Mouse (Mus musculus): ENCODE measurements around the gene Hes5. TPM values are rescaled to one million over a fixed set of nuclear protein-coding genes. Genes with fewer than 3 reads are reported as not detected.

Gene Hes5
- polyA plus RNA-seq, 1 experiment from 2014 or later = 159 TPM

DNA sequence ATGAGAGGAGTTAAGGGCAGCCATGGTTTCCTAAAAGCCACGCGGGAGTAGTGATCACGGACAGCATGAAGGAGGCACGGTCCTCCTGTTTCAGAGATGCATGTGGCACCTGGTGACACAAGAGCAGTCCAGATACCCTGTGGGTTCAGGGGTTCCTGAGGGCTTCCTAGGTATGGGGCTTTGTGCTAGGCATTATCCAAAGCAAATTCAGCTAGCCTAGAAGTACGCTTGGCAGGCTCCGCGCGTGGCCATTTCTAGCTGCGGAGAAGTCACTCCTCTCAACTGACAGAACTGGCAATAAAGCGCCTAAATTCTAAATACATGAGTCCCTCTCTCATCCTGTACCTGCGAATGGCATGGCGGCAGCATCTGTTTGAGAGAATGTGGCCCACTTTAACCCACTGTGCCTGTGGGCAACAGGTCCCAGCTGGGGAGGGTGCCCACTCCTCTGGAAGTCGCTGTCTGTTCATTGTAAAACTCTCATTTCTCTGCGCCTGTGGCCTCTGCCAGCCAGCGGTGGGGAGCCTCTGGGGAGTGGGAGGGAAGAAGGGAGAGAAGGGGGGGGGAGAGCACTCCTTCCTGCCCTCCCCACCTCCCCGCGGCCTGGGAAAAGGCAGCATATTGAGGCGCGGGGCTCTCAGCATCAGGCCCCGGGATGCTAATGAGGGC, 568 bp upstream of the Hes5 start:
- WGBS = 7% methylated on average over 20 of the region's 20 CpGs
- ATAC-seq (ENCODE audit: low FRiP score, low read depth) = no peak
- peaks cover 74% of the 10 kb centered on the region for H3K4me1 ChIP-seq (replicated peaks)

DNA sequence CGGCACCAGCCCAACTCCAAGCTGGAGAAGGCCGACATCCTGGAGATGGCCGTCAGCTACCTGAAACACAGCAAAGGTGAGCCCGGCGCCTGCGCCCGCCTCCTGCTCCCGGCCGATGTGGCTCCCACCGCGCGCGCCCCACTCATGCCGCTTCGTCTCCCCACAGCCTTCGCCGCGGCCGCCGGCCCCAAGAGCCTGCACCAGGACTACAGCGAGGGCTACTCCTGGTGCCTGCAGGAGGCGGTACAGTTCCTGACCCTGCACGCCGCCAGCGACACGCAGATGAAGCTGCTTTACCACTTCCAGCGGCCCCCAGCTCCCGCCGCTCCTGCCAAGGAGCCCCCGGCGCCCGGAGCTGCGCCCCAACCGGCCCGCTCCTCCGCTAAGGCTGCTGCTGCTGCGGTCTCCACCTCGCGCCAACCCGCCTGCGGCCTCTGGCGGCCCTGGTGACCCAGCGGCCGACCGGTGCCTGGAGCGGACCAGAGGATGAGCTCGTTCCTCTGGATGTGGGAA, 559 bp downstream of the Hes5 start:
- Histone ChIP-seq H3K4me3 (peak overlapping the region; percentile 72), H3K27ac (replicated peaks) (peak overlapping the region; percentile 95), H3K4me2 (peak overlapping the region; percentile 94), H3K4me1 (replicated peaks) (peaks cover 85% of the 10 kb centered on the region), H3K36me3 (no peaks in the 10 kb centered on the region), H3K9me3 (no peaks in the 10 kb centered on the region), H3K9ac (peak overlapping the region; percentile 65), H3K27me3 (peaks cover 8% of the 10 kb centered on the region; the same call in 1 of the 2 replicates)
- ATAC-seq (ENCODE audit: low FRiP score, low read depth) = no peak
- WGBS = under 1% methylated on average over 44 of the region's 47 CpGs

More for the DNA sequence above, 568 bp upstream of the Hes5 start:
- H3K27me3 ChIP-seq = peaks cover 8% of the 10 kb centered on the region; the same call in 1 of the 2 replicates
- no peaks in the 10 kb centered on the region for H3K36me3 ChIP-seq
- H3K27ac ChIP-seq (replicated peaks) = peak overlapping the region; percentile 95
- H3K9ac ChIP-seq = peak overlapping the region; percentile 65
- H3K4me2 ChIP-seq = peak overlapping the region; percentile 94
- H3K4me3 ChIP-seq = peak overlapping the region; percentile 72
- H3K9me3 ChIP-seq = no peaks in the 10 kb centered on the region

DNA sequence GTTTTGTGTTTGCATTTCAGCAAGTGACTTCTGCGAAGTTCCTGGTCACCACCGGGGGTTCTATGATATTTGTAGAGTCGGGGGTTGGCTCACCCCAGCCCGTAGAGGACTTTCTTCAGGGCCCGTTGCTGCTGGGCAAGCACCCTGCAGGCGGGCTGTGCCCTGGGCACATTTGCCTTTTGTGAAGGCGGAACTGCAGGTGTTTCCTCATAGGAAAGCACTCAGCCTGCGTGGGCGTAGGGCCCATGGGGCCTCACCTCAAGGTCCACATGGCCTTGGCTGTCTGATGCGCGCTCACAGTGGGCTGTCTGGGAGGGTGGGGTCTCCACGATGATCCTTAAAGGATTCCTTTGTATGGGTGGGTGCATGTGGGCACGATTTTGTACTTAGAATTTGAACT, 1.2 kb downstream of the Hes5 start:
- peak overlapping the region; percentile 94 for H3K4me2 ChIP-seq
- H3K4me3 ChIP-seq = peak overlapping the region; percentile 72
- peak overlapping the region; percentile 65 for H3K9ac ChIP-seq
- ATAC-seq (ENCODE audit: low FRiP score, low read depth) = no peak
- H3K9me3 ChIP-seq = no peaks in the 10 kb centered on the region
- H3K36me3 ChIP-seq = no peaks in the 10 kb centered on the region
- 6% methylated on average over 13 of the region's 13 CpGs for WGBS
- H3K4me1 ChIP-seq (replicated peaks) = peaks cover 91% of the 10 kb centered on the region
- peaks cover 5% of the 10 kb centered on the region; the same call in 1 of the 2 replicates for H3K27me3 ChIP-seq
- H3K27ac ChIP-seq (replicated peaks) = peak overlapping the region; percentile 95

DNA sequence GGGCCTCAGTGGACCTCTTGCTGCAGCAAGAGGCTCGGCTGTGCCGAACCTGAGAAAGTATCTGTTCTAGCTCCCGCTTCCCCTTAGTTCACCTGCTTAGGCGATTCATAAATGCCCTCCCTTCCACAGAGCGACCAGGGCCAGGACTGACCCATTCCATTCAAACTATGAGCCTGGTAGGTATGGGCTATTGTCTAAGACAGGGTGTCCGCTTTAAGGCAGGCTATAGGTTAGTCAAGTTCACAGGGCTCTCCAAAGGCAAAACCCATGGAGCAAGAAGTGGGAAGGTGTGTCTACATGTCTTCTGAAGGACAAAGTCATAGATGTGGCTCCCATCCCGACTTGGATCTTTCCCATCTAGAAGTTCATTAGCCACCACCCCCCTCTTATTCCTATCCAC, 2.0 kb downstream of the Hes5 start:
- ATAC-seq (ENCODE audit: low FRiP score, low read depth) = no peak

GRCm38 (mm10) chr4:154963190-154963836, 2.6 kb downstream of the Hes5 start:
- Histone ChIP-seq H3K9me3 (no peaks in the 10 kb centered on the region), H3K4me1 (replicated peaks) (peaks cover 77% of the 10 kb centered on the region), H3K9ac (peak overlapping the region; percentile 65), H3K4me3 (peak overlapping the region; percentile 72), H3K36me3 (no peaks in the 10 kb centered on the region), H3K4me2 (peak overlapping the region; percentile 94), H3K27ac (replicated peaks) (peak overlapping the region; percentile 95), H3K27me3 (no peaks in the 10 kb centered on the region)
- WGBS = 6% methylated on average over 11 of the region's 11 CpGs
- ATAC-seq (ENCODE audit: low FRiP score, low read depth) = no peak

More for the DNA sequence above, 2.0 kb downstream of the Hes5 start:
- H3K9ac ChIP-seq = peak overlapping the region; percentile 65
- WGBS = 37% methylated on average over 7 of the region's 7 CpGs
- H3K27me3 ChIP-seq = peaks cover 3% of the 10 kb centered on the region; the same call in 1 of the 2 replicates
- peak overlapping the region; percentile 72 for H3K4me3 ChIP-seq
- H3K36me3 ChIP-seq = no peaks in the 10 kb centered on the region
- peak overlapping the region; percentile 94 for H3K4me2 ChIP-seq
- H3K27ac ChIP-seq (replicated peaks) = peak overlapping the region; percentile 95
- H3K4me1 ChIP-seq (replicated peaks) = peaks cover 83% of the 10 kb centered on the region
- H3K9me3 ChIP-seq = no peaks in the 10 kb centered on the region

- H3K27me3 ChIP-seq = no peaks in the 10 kb centered on the region
- 0 out of 2 replicates have a peak, but pooled peaks cover 2% of the 10 kb centered on the region for H3K36me3 ChIP-seq
- WGBS = under 1% methylated on average over 63 of the region's 66 CpGs
- peaks cover 69% of the 10 kb centered on the region for H3K4me1 ChIP-seq (replicated peaks)
- no peaks in the 10 kb centered on the region for H3K9me3 ChIP-seq
- peak; percentile 91 for ATAC-seq (ENCODE audit: low FRiP score, low read depth)
- H3K27ac ChIP-seq (replicated peaks) = peak within 1 kb of the TSS; percentile 95
- peak within 1 kb of the TSS; percentile 94 for H3K4me2 ChIP-seq
- peak within 1 kb of the TSS; percentile 65 for H3K9ac ChIP-seq
- H3K4me3 ChIP-seq = peak within 1 kb of the TSS; percentile 72
These were observed 3.3 kb downstream of the Hes5 start, which contains the start of gene Pank4 for GRCm38 (mm10) chr4:154963901-154964580. Gene Pank4, plus strand, starts transcription at chr4:154964123.

DNA sequence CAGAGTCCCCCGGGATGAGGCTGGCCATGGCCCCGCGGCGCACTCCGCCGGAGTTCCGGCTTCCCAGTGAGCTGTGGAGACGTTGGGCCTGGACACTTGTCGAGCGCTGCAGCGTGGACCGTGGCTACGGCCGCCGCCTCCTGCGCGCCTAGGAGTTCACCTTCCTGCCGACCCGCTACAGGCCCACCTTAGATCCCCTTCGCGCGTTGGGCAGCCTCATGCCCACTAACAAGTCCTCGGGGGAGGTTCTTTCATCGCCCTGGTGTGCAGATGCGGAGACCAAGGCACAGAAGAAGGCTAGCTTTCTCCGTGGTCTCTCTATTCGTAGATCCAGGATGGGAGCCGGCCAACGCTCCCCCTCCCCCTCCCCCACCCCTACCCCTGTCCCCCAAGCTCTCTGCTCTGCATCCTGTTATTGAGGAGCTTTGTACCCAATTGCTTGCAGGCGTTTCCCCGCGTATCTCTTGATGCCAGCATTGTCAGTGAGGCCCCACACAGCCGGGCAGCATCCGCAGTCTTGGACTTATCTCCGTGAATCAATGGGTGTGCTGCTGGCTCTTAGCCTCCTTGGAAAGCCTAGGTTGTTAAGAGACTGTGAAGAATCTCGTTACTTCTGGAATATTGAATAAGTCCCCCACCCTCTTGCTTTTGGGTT, 4.0 kb downstream of the Hes5 start:
- Histone ChIP-seq H3K4me3 (peak overlapping the region; percentile 72), H3K27me3 (no peaks in the 10 kb centered on the region), H3K4me1 (replicated peaks) (peaks cover 63% of the 10 kb centered on the region), H3K36me3 (peaks cover 8% of the 10 kb centered on the region; the same call in 1 of the 2 replicates), H3K4me2 (peak overlapping the region; percentile 94), H3K9ac (peak overlapping the region; percentile 65), H3K27ac (replicated peaks) (peak overlapping the region; percentile 95), H3K9me3 (no peaks in the 10 kb centered on the region)
- under 1% methylated on average over 35 of the region's 36 CpGs for WGBS
- no peak; the same call in 1 of the 2 replicates for ATAC-seq (ENCODE audit: low FRiP score, low read depth)

DNA sequence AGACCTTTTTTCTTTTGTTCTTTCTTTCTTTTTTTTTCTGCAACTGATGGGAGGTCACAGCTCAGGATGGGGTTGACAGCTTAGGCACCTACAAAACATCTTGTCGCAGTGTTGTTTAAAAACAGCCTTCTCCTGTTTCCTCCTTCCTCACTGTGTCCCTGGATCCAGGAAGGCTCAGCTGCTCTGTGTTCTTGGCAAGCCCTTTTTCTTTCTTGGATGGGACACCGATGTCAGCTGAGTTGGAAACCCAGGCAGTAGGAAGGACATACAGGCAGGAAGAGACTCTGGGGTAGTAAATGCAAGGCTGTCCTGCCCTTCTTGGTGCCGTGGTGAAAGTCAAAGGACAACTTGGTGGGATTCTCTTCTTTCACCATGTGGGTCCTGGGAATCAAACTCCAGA, 5.1 kb downstream of the Hes5 start:
- H3K4me1 ChIP-seq (replicated peaks) = peaks cover 51% of the 10 kb centered on the region
- H3K36me3 ChIP-seq = peaks cover 20% of the 10 kb centered on the region
- WGBS = 50% methylated on average over 3 of the region's 3 CpGs
- H3K27ac ChIP-seq (replicated peaks) = 0 out of 2 replicates have a peak overlapping the region, but pooled peaks have one; percentile 95
- no peaks in the 10 kb centered on the region for H3K9me3 ChIP-seq
- no peak overlapping the region for H3K4me3 ChIP-seq
- peak overlapping the region; percentile 65 for H3K9ac ChIP-seq
- ATAC-seq (ENCODE audit: low FRiP score, low read depth) = no peak
- H3K27me3 ChIP-seq = no peaks in the 10 kb centered on the region
- H3K4me2 ChIP-seq = peak overlapping the region; percentile 94

GRCm38 (mm10) chr4:154967173-154967572, 6.5 kb downstream of the Hes5 start:
- no peak overlapping the region for H3K4me2 ChIP-seq
- WGBS = 56% methylated on average over 5 of the region's 5 CpGs
- ATAC-seq (ENCODE audit: low FRiP score, low read depth) = no peak

GRCm38 (mm10) chr4:154972546-154972945, 11.8 kb downstream of the Hes5 start:
- Histone ChIP-seq H3K9ac (no peak overlapping the region), H3K27me3 (no peaks in the 10 kb centered on the region), H3K4me3 (no peak overlapping the region), H3K4me1 (replicated peaks) (no peaks in the 10 kb centered on the region), H3K36me3 (peaks cover 84% of the 10 kb centered on the region), H3K9me3 (no peaks in the 10 kb centered on the region), H3K27ac (replicated peaks) (no peak overlapping the region), H3K4me2 (no peak overlapping the region)
- no peak for ATAC-seq (ENCODE audit: low FRiP score, low read depth)
- 93% methylated on average over 12 of the region's 12 CpGs for WGBS

More at GRCm38 (mm10) chr4:154967173-154967572, 6.5 kb downstream of the Hes5 start:
- Histone ChIP-seq H3K27ac (replicated peaks) (no peak overlapping the region), H3K27me3 (no peaks in the 10 kb centered on the region), H3K9ac (no peak overlapping the region), H3K4me1 (replicated peaks) (peaks cover 39% of the 10 kb centered on the region), H3K4me3 (no peak overlapping the region), H3K9me3 (no peaks in the 10 kb centered on the region), H3K36me3 (peaks cover 33% of the 10 kb centered on the region)

DNA sequence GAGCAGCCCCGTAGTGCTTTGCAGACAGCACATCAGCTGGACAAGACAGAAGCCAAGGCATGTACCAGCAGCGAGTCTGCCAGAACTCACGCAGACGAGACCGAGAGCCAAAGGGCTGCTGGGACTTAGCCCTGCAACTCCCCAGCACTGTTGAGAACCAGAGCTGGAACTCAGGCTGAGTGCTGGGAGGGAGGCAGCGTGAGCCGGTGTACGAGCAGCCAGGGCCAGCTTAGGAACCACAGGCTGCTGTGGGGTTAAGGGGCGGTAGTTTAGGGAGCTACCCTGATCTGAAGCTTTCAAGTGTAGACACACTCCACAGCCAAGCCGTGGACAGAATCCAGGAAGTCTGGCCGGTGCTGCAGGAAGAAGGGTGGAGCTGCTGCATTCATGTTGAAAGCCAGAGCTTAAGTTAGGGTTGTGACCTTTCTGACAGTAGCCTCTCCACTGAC, 13.5 kb downstream of the Hes5 start:
- H3K4me1 ChIP-seq (replicated peaks) = no peaks in the 10 kb centered on the region
- no peak overlapping the region for H3K4me2 ChIP-seq
- H3K4me3 ChIP-seq = no peak overlapping the region
- no peaks in the 10 kb centered on the region for H3K9me3 ChIP-seq
- ATAC-seq (ENCODE audit: low FRiP score, low read depth) = no peak
- no peaks in the 10 kb centered on the region for H3K27me3 ChIP-seq
- no peak overlapping the region for H3K27ac ChIP-seq (replicated peaks)
- H3K36me3 ChIP-seq = peaks cover 94% of the 10 kb centered on the region
- H3K9ac ChIP-seq = no peak overlapping the region
- 93% methylated on average over 11 of the region's 11 CpGs for WGBS

Data from hindbrain, embryonic 15.5 days (tissue).